Mouse (Mus musculus) 3T3-L1 (cell line): Measurements from ENCODE around the gene Mafg.
"Not testable (repeated sequence)": the region's sequence is repeated elsewhere in the genome, so short reads cannot be mapped to it uniquely, and the experiment has no call there.

ENCODE experiments used
- DNase-seq: peaks from one replicate; pipeline ENCODE4 v3.0.0-alpha.2; 2015; ENCODE audit warnings: low read depth, low spot score

Mafg gene

DNA sequence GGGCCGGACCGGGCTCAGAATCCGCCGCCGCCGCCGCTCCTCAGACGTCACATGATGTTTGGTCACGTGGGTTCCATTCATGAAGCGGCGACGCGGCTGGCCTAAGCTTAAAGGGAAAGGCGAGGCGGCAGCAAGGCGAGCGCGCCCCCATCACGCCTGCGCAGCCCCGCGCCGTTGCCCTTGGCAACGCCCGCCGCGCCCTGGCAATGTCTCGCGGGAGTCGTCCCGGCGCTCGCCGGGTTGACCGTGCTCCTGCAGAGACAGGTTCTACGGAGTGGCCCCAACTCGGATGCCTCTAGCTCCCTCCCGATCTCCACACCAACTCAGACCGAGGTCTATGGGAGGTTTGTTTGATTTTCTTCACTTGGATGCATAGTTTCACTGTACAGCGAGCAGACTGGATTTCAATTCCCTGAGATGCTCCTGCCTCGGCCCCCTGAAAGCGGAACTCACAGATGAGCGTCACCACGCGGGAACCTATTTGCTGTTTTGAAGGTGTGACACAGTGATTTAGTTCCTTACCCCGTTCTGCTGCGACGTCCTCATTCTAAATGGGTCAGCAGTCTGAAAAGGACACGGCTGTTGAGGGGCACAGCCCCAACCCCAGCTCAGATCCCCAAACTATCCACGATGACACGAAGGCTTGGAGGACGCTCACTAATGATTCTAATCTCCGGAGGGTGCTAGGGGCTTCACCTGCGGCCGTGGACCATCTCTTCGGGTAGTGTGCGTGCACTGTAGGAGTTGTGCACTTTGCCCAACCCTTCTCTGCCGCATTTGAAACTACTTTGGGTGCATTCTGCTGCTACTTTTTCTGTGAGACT, at the start of gene Mafg:
Gene Mafg (minus strand): TSS at position 81 of the 824 bp plus-strand sequence.
- peak; percentile 98 for DNase-seq

DNA sequence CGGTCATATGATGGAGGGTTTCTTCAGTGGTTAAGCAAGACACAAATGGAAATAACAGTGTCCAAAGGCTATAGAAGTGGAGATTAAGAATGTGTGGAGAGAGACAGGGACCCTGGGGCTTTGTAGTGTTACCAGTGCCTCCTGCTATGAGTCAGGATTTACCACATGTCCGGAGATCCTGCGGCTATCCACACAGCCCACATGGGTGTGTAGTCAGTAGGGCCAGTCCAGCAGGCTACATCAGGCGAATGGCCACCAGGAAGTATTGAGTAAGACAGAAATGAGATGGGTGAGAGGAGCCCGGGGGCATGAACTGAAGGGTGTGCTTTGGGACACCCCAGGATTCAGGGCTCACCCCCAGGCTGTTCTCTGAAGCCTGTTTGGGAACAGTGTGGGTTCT, 49.3 kb upstream of the Mafg start:
- DNase-seq, result peak; percentile 95

DNA sequence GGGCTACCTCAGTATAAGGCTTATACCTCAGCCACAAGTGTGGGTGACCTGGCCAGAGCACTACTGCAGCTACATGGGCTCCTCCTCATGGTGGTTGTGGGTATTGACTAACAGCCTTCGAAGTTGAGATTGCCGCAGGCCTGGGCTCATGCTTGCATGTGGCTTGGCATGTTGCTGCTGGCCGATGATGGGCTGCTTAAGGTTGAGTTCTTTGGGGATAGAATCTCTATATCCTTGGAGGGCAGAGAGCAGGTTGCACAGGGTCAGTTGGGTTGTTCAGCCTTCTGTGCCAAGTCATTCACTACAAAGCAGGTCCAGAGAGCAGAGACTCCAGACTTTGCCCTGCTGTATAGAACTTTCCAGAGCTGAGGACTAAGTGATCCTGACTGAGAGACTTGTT, 46.5 kb upstream of the Mafg start:
- DNase-seq, result peak; percentile 63

DNA sequence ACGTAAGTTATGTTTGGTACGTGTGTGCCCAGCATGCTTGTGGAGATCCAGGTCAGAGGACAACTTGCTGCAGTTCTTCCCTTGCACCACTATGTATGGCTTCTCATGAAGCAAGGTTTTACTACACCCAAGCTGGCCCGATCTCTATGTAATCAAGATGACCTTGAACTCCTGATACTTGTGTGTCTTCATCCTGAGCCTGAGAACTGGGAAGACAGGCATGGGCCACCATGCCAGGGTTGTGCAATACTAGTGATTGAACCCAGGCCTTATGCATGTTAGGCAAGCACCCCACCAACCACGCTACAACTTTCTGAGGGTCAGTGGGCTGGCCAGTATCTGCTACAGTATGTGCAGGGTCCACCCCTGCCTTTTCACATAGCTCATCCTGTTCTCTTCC, 43.6 kb upstream of the Mafg start:
- no peak for DNase-seq

DNA sequence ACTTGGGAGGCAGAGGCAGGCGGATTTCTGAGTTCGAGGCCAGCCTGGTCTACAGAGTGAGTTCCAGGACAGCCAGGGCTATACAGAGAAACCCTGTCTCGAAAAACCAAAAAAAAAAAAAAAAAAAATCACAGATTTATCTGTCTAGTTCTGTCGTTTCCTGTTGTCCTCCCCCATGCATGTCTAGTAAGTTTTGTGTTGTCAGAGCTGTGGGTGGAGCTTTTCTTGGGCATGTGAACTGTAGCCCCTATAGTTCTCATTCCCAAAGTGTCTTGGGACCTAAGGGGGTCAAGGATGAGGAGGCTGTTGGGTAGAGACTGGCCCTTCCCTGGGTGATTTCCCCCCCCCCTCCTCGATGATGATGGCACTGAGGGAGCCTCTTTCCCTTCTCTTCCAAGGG, 42.5 kb upstream of the Mafg start:
- not testable (repeated sequence) for DNase-seq

DNA sequence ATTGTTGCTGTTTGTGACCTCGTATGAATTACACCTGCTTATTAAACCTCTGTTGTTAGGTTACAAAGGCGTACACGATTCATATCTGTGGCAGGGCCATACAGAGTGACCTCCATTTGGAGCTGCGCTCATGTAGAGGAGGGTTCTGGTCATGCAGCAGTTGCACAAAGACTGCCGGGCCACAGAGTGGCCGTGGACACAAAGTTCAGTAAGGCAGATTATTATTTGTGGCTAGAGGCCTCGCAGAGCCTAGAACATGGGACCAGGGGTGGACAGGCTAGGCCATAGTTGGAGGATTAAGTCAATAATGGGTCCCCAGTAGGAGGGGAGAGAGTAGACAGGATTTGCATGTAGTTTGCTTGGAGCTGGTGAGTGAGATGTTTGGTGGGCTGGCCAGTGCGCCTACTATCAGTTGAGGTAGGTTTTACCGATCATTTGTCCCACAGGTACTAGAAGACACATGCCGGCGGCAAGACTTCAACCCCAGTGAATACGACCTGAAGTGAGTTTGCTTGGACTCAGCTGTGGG, 40.3 kb upstream of the Mafg start:
- no peak for DNase-seq

DNA sequence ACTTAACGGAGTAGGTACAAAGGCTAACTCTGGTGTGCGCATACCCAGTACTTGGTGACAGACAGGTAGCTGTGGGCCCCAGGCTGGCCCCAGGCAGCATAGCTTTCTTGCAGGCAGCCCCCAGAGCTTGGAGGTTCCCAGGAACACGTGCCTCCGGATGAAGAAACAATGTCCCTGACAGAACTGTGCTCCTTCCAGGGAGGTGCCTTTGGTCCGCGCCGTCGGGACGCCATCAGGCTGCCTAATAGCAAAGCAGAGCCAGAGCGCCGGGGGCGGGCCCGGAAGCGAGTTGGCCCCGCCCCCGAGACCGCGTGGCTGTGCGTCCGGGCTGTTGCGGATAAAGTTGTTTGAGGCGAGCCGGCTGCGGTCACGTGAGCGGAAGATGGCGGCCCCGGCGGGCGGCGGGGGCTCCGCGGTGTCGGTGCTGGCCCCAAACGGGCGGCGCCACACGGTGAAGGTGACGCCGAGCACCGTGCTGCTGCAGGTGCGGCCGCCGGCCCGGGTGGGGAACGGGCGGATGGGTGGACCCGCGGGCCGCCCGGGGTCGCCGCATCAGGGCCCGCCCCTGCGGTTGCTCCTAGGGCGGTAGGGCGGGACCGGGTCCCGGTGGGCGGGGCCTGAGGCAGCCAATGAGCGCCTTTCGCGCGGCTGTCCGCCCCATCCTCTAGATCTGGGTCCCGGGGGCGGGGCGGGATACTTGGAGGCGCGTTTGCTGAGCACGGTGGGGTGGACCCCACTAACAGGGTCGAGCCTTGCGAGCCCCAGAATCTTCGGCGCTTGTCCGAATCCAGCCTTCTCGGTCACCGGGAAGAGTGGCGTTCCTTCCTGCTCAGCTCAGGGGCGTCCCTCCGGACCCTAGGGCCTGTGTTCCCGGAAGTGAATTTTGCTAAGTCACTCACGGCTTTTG, 39.5 kb upstream of the Mafg start, which contains the start of gene Aspscr1:
Gene Aspscr1 (plus strand): TSS at position 287 of the 907 bp plus-strand sequence.
- DNase-seq, result peak; percentile 94

DNA sequence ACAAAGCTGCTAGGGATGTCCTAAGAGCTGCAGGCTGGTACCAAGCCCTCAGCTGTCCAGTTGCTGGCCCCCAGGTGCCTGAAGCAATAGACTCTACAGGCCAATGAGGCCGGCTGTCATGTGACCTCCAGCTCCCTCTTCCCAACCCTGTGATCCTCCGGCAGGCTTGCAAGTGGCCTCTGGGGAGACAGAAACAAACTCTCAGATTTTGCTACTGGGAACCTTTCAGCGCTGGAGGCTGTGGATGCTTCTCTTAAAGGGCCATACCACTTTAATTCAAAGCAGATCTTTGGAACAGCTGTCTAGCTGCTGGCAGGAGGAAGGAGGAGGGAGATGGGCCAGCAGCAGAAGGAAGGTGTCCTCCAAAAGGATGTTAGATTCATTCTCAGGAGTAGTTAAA, 33.2 kb upstream of the Mafg start:
- no peak for DNase-seq

DNA sequence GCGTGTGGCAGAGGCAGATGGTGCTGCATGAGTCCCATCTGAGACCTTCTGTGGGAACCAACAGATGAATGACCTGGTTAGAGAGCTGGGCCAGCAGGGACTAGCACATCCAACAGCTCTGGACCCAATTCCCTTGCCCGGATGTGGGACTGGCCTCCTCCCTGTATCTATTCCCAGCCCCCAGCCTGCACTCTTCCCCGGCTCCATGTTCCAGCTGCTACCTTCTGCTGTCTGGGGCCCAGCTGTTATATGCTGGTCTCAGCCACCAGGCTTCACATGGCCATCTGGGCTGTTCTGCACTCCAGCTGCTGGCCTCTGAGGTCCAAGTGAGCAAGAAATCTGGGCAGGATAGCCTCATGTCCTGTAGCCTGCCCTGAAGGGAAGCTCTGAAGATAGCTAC, 32.0 kb upstream of the Mafg start:
- DNase-seq, result no peak

DNA sequence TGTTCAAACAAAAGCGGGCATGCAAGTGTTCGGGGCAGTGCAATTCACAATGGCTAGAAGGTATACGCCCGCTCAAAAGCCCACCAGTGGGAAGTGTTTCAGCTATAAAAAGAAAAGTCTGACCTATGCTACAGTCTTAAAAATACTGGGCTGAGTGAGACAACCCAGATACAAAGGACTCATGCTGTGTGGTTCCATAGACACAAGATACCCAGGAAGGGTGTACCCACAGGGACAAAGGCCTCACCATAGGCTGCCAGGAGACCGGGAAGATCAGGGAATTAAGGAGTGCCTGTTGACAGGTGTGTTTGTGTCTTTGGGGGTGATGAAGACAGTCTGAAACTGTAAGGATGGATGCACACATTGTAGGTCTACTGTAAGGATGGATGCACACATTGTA, 30.3 kb upstream of the Mafg start:
- DNase-seq, result no peak

DNA sequence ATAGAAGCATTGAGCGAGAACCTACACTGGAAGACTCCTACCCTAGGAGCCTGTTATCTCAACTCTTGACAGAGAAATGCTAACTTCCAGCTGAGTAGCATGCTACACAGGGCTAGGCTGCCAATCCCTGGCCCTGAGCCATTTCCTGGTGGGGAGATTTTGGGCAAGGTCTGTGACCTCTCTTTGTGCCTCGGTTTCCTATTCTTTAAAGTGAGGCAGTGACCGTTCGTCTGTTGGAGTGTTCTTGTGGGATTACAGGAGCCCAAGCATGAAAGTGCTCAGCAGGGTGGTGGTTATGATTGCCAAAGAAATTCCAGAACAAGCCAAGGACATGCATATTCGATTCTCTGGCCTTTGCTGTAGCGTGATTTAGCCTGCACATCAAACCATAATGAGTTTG, 29.4 kb upstream of the Mafg start:
- DNase-seq, result no peak

DNA sequence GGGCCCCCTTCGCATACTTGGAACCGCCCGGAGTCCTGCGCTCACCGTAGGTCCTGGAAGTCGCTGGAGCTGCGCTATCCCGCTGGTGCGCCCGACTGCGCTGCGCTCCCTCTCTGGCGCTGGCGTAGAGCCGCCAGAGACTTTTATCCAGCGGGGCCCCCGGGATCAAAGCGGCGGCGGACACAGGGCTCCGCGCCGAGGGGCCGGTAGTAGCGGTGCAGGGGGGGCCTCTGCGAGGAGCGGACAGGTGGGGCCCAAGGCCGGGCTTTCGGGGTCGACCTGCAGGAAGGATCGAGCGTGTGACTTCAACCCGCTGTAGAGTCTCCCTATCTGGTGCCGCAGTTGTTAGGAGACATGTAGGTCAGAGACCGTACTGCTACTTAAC, 27.7 kb upstream of the Mafg start, which contains the start of gene Notum:
Gene Notum (minus strand): TSS at position 100 of the 385 bp plus-strand sequence.
- no peak for DNase-seq

DNA sequence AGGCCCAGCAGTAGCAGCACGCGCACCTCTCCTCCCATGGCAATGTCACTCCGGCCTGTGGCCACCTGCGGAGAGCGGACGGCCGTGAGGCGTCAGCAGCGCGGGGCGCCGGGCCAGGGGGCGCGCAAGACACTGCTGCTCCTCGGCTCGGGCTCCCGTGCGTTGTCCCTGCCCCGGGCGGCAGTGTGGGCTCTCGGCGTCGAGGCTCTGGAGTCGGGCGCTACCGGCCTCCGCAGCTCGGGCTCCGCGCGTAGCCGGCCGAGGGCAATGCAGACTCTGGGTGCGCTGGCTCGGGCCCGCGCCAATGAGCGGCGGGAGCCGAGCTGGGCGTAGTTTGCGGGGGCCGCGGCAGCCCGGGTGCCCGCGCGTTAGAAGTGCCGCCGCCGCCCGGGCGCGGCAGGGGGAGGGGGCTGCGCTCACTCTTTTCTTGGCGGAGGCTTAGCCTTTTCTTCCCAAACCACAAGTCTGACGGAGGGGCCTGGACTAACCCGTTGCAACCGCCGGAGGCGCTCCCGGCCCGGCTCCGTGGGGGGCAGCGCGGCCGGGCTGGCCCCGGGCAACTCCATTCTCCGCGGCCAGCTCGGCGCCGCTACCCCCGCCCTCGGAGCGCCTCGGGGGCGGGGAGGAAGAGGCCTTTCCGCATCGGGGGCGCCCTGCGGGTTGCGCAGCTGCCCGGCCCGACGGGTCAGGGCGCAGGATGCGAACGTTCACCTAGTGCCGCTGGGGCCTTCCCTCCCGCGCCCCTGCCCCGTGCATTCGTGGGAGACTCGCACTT, 27.1 kb upstream of the Mafg start:
- no peak for DNase-seq

DNA sequence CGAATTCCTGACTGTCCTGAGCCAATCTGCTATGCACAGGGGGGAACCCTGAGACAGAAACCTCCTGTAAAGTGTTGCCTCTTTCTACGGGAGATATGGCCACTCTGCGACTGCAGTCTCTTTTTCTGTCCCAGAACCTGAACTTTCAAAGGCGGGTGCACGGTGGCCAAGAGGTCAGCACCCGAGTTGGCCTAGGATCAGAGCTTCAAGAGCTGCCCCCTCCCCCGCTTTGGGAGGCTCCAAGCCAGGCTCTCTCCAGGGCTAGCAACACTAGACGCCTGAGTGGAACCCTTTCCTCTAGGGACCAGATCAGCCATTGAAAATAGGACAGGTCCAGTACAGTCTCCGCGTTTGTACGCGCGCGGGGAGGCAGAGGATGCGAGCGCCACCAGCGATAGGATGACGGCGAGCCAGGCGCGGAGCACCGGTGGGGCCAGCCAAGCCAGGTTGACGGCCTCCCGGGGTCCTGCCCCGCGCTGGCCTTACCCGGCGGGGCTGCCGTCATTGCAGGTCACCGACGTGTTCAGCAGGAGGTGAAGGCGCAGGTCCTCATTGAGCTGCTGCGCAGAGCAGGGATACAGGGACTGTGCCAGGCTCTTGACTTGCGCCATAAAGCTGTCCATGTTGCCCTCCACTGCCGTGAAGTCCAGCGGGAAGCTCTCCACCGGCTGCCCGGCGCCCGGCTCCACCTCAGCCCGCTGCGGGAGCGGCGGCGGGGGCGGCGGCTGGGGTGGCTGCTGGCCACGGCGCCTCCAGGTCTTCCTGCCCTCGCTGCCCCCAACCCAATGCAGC, 26.3 kb upstream of the Mafg start:
- DNase-seq, result no peak

DNA sequence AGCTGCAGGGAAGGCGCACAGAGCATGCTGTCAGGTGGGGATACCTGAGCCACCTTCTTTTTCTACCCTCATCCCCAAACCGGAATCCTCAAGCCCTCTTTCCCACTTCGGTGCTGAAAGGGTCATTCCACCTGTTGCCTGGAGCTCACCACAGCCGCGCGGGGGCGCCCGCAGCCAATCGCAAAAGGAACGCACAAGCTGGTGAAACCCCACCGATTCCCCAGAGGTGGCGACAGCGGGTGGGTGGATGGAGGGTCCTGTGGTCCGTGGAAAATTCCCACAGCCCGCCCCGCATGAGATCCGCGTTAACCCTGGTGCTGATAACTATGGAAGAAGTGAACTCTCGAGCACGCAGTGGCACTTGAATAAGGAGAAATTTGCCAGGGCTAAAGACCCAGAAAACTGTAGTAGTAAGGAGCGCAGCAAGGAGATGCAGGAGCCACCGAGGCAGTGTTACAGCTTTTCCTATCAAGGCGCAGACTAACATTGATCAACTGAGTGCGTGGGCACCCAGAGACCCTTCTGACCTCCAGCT, 25.5 kb upstream of the Mafg start:
- peak; percentile 57 for DNase-seq

DNA sequence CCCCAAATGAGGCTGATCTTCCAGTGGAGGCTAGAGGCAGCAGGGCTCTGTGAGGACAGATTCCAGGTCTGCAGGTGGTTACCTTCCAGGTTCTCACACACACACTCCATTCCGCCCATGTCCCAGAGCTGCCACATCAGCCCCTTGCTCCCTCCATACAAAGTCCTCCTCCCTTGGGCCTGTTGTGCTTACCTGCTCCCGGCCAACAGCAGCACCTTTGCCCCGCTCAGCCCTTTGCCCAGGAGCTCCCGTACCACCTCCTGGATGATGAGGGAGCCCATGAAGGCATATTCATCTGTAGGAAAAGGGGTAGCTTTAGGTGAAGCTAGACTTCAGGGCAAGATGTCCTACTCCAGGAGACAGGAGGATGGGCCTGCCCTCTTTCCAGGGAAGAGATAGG, 23.9 kb upstream of the Mafg start:
- no peak for DNase-seq

DNA sequence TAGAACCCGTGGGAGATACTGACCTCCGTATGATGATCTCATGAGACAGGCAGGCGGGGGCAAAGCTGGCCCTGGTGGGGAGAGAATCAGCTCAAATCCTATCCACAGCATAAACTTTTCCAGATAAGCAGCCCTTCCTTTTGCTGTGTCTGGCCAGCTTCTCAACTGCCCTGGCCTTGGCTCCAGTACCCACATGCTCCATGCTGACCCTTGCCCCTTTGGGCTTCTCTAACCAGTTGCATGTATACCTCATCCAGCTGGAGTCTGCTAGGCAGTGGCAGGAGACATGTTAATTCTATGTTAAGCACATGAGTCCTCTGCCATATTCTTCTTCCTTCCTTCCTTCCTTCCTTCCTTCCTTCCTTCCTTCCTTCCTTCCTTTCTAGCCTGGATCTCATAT, 21.3 kb upstream of the Mafg start:
- no peak for DNase-seq

DNA sequence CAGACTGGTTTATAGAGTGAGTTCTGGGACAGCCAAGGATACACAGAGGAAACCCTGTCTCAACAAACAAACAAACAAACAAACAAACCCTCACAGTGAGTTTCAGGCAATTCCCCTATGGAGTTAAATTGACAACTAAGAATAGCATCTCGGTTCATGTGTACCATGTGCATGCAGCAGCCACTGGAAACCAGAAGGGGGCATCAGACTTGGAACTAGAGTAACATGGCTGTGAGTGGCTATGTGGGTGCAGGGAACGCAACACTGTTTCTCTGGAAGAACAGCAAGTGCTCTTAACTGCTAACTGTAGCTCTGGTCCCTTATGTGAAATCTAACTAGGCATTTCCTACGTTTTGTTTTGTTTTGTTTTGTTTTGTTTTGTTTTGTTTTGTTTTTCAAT, 18.5 kb upstream of the Mafg start:
- peak; percentile 33 for DNase-seq

DNA sequence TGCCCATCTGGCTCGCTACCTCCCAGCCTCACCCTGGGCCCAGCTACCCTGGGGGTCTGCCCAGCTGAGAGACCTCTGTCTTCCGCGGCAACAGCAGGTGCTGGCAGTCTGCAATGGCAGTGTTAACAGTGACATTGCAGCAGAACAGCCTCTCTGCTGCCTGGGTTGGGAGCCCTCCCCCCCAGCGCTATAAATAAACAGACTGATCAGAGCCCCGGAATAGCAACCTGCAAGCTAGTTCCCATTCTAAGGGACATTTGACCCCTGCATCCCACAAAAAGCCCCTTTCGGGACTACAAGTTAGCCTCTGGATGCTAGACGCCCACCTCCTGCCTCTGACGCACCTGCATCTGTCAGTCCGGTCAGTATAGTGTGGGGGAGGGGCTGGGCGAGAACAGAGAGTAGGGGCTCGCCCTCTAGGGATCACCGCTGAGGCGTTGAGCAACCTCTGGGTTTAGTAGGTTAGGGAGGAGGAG, 14.6 kb upstream of the Mafg start, which contains the start of gene Myadml2:
Gene Myadml2 (minus strand): TSS at position 158 of the 476 bp plus-strand sequence.
- DNase-seq, result no peak
